Mouse (Mus musculus) liver, embryonic 14.5 days (tissue): ENCODE results near the gene Pdgfra. TPM values are rescaled to one million over a fixed set of nuclear protein-coding genes. Genes with fewer than 3 reads are reported as not detected.

Experiments
- ATAC-seq: fragments of 200-750 bp; cut with Nextera tagmentation; 2 replicates; pipeline ENCODE4 v1.8.0; 2017; ENCODE audit warnings: moderate number of reproducible peaks, mild to moderate bottlenecking, moderate library complexity; ENCODE audit not compliant: insufficient read depth
- DNase-seq, 3 experiments: peaks; one replicate each; pipeline ENCODE4 v3.0.0-alpha.2; 2012 to 2013; ENCODE audit warnings: low read depth in 3 of 3, low spot score in 3 of 3
- H3K27ac ChIP-seq: fragments of 300-500 bp; sonication (generic); 2 replicates; pipeline ENCODE4 v1.5.1; 2014; ENCODE audit warnings: moderate library complexity, mild to moderate bottlenecking, control low read depth, inconsistent platforms
- H3K27me3 ChIP-seq: fragments of 300-500 bp; sonication (generic); 2 replicates; pipeline ENCODE4 v1.6.1; 2014; ENCODE audit warnings: mild to moderate bottlenecking, low read length, moderate library complexity; ENCODE audit not compliant: control insufficient read depth, insufficient read depth
- H3K36me3 ChIP-seq: fragments of 300-500 bp; sonication (generic); replicated peaks from 2 replicates; pipeline ENCODE4 v1.6.1; 2014; ENCODE audit warnings: low read depth; ENCODE audit not compliant: control insufficient read depth, insufficient read depth
- H3K4me1 ChIP-seq, 2 experiments: fragments of 200-500 bp in 1 of 2; fragments of 300-500 bp in 1 of 2; sonication (generic) in 1 of 2; replicated peaks; 2 replicates each; pipeline ENCODE4 v1.6.1; 2012 to 2014; ENCODE audit warnings: antibody characterized with exemption in 1 of 2, inconsistent platforms in 1 of 2, low read length in 1 of 2; ENCODE audit not compliant: control insufficient read depth in 2 of 2, insufficient read depth in 2 of 2
- H3K4me2 ChIP-seq: fragments of 300-500 bp; sonication (generic); 2 replicates; pipeline ENCODE4 v1.6.1; 2014; ENCODE audit warnings: low read depth, mild to moderate bottlenecking, control low read depth, moderate library complexity
- H3K4me3 ChIP-seq, 2 experiments: fragments of 200-500 bp in 1 of 2; fragments of 300-500 bp in 1 of 2; sonication (generic) in 1 of 2; 2 replicates each; pipeline ENCODE4 v1.5.1; 2012 to 2014; ENCODE audit warnings: low read depth in 2 of 2, low read length in 2 of 2, mild to moderate bottlenecking in 2 of 2, control low read depth in 1 of 2, inconsistent platforms in 1 of 2, moderate library complexity in 1 of 2; ENCODE audit not compliant: insufficient read depth in 1 of 2
- H3K9ac ChIP-seq: fragments of 300-500 bp; sonication (generic); replicated peaks from 2 replicates; pipeline ENCODE4 v1.6.1; 2014; ENCODE audit warnings: mild to moderate bottlenecking, control low read depth, moderate library complexity
- H3K9me3 ChIP-seq: fragments of 300-500 bp; sonication (generic); 2 replicates; pipeline ENCODE4 v1.6.1; 2016; ENCODE audit warnings: low read length, mixed read lengths; ENCODE audit not compliant: control insufficient read depth
- CTCF ChIP-seq: IDR thresholded peaks from 2 replicates; pipeline ENCODE4 v1.5.1; 2016; ENCODE audit warnings: antibody characterized with exemption, low read depth, control low read depth
- EP300 ChIP-seq: IDR thresholded peaks from 2 replicates; pipeline ENCODE4 v1.6.1; 2016; ENCODE audit warnings: antibody characterized with exemption, low read depth
- WGBS: fragments of 180-500 bp; shearing (Covaris S2); extraction: QIAGEN DNeasy Blood & Tissue Kit; methylation state at CpG from one replicate; pipeline ENCODE4 v1.1.7; 2014; ENCODE audit not compliant: insufficient replicate concordance; 5-methylcytosine and 5-hydroxymethylcytosine counted together
- polyA plus RNA-seq, 2 experiments: library from polyadenylated mRNA; depleted of rRNA in 1 of 2; stranded (reverse) in 1 of 2; unstranded in 1 of 2; fragments of >200 nt; fragmentation: Nextera tagmentation in 1 of 2; extraction: Ambion mirVana in 1 of 2; gene quantifications; 2 replicates each; pipeline versions ENCODE4 v1.2.1 to v1.2.3; 2012 to 2014

The Pdgfra gene
- polyA plus RNA-seq, 2 experiments = 1.6 to 1.8 TPM

DNA sequence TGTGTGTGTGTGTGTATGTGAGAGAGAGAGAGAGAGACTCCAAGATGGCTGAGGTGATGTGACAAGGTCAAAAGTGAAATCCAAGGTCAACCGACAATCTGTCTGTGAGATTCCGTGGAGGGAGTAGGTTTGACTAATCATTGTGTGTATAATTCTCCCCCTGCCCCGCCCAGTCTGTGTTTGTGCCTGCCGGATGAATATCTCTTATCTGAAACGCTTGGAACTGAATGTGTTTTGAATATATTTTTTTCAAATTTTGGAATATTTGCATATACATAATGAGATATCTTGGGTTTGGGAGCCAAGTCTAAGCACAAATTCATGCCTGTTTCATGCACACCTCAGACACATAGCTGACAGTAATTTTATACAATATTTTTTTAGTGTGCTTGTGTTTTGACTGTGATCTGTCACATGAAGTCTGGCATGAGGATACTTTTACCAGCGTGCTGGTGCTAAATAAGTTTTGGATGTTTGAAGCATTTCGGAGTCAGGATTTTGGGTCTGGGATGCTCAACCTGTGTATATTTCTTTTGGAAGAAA lies 32.7 kb downstream of the Pdgfra start:
- H3K27ac ChIP-seq = no peak overlapping the region
- DNase-seq (no peak), ATAC-seq (no peak)
- no peaks in the 10 kb centered on the region for H3K9me3 ChIP-seq
- H3K4me3 ChIP-seq = no peak overlapping the region
- no peak for TF ChIP-seq EP300
- TF ChIP-seq CTCF = no peak
- H3K9ac ChIP-seq = no peak overlapping the region
- H3K4me1 ChIP-seq = no peaks in the 10 kb centered on the region
- WGBS = 42% methylated on average over 7 of the region's 7 CpGs
- no peaks in the 10 kb centered on the region for H3K27me3 ChIP-seq
- H3K36me3 ChIP-seq = no peaks in the 10 kb centered on the region
- H3K4me2 ChIP-seq = no peak overlapping the region

DNA sequence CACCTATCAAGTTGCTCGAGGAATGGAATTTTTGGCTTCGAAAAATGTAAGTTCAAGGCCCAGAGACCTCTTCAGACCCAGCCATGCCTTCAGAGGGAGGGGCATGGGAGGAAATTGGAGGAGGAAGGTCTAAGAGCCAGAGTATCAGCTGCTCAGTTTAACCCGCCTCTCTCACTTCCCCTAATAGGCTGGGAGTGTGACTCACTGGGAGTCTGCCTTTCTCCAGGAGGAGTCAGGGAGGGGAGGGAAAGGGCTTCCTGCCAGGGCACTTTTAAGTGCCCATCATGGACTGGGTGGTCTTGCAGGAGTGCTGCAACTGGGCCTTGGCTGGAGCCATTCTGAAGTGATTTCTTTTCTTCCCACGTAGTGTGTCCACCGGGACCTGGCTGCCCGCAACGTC lies 33.5 kb downstream of the Pdgfra start:
- DNase-seq (no peak), ATAC-seq (no peak)
- Histone ChIP-seq H3K27me3 (no peaks in the 10 kb centered on the region), H3K9ac (no peak overlapping the region), H3K4me2 (no peak overlapping the region), H3K4me1 (no peaks in the 10 kb centered on the region), H3K36me3 (no peaks in the 10 kb centered on the region), H3K9me3 (no peaks in the 10 kb centered on the region), H3K27ac (no peak overlapping the region), H3K4me3 (no peak overlapping the region)
- TF ChIP-seq EP300 (no peak), CTCF (no peak)
- WGBS = 57% methylated on average over 7 of the region's 7 CpGs

DNA sequence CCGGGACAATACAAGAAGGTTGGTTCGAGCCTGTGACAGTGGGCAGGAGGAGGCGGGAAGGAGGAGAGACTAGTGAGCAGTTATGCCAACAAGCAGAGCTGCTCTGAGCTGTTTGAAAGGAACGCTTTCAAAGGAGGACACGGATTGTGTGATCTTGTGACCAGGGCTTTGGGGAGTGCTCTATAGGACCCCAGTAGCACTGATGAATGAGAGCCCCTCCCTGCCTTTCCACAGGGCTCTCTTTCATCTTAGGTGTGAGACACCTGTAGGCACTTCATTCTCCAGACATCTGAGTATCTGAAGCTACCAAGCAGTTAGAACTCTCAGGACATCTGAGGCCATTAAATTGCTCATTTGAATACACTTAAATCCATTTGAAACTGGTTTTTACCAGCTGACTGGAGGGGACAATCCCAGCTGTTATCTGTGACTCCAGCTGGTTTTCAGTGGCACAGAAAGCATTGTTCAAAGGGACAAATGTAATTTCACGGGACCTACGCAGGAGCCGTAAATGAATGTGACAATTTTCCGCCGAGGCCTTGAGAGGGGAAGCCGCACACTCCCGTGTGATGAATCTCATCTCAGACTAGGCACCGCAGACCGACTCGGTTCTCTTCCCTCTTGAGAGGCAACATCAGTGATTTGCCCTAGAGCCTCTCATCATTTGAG lies 37.4 kb downstream of the Pdgfra start:
- no peak overlapping the region for H3K4me2 ChIP-seq
- H3K36me3 ChIP-seq = no peaks in the 10 kb centered on the region
- H3K9me3 ChIP-seq = no peaks in the 10 kb centered on the region
- H3K4me1 ChIP-seq = no peaks in the 10 kb centered on the region
- DNase-seq (no peak), ATAC-seq (no peak)
- H3K27ac ChIP-seq = no peak overlapping the region
- no peak overlapping the region for H3K9ac ChIP-seq
- no peak overlapping the region for H3K4me3 ChIP-seq
- 67% methylated on average over 15 of the region's 15 CpGs for WGBS
- H3K27me3 ChIP-seq = no peaks in the 10 kb centered on the region
- TF ChIP-seq EP300 = no peak
- TF ChIP-seq CTCF = no peak

DNA sequence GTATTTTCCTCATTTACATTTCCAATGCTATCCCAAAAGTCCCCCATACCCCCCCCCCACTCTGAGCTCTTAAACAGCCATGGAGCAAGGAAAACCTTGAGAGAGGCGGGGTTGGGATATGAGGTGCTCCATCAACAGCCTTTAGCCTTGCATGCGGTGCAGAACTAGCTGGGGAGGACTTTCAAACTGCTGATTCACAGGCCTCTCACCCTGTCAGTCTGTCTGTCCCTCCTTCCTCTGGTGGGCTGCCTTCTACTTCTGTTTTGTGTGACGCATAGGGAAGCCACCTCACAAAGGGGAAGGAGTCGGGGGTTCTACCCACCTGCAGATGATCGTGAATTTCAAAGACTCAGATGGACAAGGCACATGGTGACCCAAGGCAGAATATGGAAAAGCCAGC lies 41.0 kb downstream of the Pdgfra start:
- no peaks in the 10 kb centered on the region for H3K9me3 ChIP-seq
- WGBS = 28% methylated on average over 5 of the region's 5 CpGs
- H3K27ac ChIP-seq = no peak overlapping the region
- DNase-seq (no peak), ATAC-seq (no peak)
- no peaks in the 10 kb centered on the region for H3K36me3 ChIP-seq
- no peaks in the 10 kb centered on the region for H3K4me1 ChIP-seq
- H3K4me3 ChIP-seq = no peak overlapping the region
- no peak for TF ChIP-seq CTCF
- no peak for TF ChIP-seq EP300
- H3K27me3 ChIP-seq = no peaks in the 10 kb centered on the region
- no peak overlapping the region for H3K4me2 ChIP-seq
- H3K9ac ChIP-seq = no peak overlapping the region

DNA sequence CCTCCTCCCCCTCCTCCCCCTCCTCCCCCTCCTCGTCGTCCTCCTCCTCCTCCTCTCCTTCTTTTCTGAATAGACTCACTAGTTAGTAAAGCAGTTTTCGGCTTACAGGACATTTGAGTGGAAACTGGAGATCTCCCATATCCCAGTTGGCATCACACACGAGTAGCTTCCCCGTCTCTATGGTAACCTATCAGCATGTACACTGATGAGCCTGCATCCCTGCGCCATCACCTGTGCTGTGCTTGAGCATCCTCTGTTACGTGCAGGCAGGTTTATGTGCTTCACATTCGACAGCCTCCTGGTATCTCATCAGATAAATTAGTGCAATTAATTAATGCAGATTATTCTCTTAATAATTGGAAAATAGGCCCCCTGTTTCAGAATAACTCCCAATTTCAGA lies 46.3 kb downstream of the Pdgfra start:
- Histone ChIP-seq H3K4me3 (no peak overlapping the region), H3K9me3 (no peaks in the 10 kb centered on the region), H3K27ac (no peak overlapping the region), H3K4me1 (no peaks in the 10 kb centered on the region), H3K4me2 (no peak overlapping the region), H3K36me3 (no peaks in the 10 kb centered on the region), H3K27me3 (no peaks in the 10 kb centered on the region), H3K9ac (no peak overlapping the region)
- DNase-seq (no peak), ATAC-seq (no peak)
- WGBS = 61% methylated on average over 8 of the region's 8 CpGs
- no peak for TF ChIP-seq CTCF
- no peak for TF ChIP-seq EP300
